Mouse (Mus musculus) embryo, embryonic 10.5 days (tissue): ENCODE data around the gene Syce2.
A peak's percentile ranks its signal among the peaks of the same experiment; 100 is the strongest.

Experiments
- DNase-seq: peaks from one replicate; pipeline ENCODE4 v3.0.0-alpha.2; 2015; ENCODE audit warnings: low spot score

The Syce2 gene

DNA sequence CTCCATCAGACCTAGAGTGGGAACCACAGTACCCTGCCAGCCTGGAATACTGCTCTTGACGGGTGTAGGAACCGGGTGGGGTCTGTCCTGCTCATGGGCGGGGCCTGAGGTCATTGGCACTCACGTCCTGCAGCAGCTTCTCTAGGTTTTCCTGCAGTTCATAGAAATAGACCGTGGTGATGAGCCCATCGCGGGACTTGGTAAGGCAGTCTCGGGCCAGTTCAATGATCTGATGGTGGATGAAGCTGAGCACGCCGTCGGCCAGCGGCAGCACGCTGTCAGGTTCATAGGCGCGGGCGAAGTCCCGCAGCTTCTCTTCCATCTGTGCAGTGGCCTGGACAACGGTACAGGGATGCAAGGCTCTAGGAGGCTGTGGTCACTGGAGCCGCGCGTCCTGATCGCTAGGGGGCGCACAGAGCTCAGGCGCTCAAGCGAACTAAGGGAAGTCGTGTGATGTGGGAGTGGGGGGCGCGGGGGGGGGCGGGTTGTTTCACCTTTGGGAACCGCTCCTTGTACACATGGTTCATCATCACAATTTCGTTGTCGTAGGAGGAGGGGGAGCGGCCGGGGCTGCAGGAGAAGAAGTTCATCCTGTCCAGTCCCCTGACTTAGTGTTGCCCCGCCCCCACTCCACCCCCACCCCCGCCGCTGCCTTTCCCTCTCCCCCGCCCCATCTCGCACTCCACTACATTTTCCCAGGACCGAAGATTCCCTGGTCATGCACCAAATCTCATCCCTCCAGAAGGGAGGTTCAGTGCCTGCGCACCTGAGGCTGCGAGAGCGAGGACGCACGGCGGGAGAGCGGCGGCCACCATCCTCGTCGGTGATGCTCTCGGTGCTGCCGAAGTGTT, 56.8 kb downstream of the Syce2 start:
- DNase-seq, result peak; percentile 89

DNA sequence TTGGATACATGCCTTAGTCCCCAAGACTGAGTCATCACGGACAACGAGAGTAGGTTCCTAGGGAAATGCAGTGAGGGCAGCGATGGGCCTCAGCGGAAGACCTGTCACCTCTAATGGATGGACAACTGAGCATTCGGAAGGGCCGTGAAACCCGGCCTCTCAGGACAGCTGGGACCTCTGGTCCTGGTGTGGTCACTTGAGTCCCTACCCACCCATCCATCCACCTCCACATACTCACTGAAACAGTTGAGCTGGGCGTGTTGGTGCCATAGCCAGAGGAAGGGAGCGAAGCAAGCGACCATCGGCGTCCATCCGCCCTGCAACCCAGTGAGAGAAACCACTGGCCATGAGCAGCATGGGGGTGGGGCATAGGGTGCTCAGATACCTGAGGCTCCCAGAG, 58.7 kb downstream of the Syce2 start:
- no peak for DNase-seq

DNA sequence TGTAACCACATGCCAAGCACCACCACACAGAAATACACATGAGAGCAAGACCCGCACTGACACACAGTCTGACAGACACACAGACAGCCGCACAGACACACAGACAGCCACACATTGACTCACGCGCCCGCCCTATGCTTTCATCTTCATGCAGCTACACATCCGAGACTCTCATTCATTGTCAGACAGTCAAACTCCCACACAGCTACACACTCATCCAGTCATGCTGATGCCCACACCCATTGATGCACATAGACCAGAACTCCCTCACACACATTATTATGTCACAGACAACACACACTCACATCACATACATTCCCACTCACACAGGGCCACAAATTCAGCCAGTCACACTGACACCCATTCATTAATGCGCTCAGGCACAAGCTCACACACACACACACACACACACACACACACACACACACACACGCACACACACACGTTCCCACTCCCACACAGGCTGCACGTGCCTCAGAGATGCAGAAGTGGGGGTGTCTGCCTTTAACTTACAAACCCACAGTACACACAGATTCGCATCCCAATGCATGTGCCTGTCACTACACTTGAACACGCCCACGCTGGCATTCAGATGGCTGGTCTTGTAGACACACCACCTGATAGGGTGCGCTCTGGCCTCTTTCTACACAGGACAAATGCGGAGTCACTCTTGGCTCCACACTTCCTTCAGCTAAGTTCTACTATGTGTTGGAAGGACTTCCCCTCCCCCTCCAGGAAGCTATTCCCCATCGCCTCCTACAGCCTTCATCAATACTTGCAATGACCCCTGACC, 62.1 kb downstream of the Syce2 start:
- no peak for DNase-seq

DNA sequence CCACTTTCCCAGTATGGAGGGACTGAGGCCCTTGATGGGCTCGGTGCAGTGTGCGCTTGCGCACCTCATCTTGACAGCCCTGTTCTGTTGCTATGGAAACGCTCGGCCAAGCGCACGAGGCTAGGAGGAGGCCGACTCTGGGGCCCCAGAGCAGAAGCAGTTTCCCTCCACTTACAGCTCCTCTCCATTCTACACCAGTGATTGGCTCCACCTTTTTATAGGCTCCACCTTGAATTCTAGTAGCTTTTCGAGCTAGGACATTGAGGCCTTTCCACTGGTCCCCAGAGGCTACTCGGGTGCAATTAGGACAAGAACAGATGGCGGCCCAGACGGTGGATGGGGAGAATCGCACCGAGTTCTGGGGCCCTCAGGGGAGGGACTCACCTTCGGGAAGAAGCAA, 62.9 kb downstream of the Syce2 start:
- peak; percentile 91 for DNase-seq

DNA sequence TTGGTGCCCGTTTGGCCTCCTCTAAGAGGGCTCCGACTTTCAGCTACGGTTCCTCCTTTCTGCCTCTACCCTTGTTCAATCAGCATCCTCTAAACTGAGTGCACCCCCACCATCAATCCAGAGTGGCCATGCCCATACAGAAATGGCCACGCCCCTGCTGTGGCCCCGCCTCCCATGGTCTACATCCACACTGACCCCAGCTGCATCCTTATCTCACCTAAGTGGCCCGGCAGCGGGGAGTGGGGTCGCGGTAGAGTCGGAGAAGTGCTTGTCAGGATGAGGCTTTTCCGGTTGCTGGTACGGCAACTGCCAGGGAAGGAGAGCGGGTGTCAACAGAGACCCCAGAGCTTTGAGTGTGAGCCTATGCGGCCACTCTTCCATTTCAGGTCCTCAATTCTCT, 63.6 kb downstream of the Syce2 start:
- peak; percentile 35 for DNase-seq

DNA sequence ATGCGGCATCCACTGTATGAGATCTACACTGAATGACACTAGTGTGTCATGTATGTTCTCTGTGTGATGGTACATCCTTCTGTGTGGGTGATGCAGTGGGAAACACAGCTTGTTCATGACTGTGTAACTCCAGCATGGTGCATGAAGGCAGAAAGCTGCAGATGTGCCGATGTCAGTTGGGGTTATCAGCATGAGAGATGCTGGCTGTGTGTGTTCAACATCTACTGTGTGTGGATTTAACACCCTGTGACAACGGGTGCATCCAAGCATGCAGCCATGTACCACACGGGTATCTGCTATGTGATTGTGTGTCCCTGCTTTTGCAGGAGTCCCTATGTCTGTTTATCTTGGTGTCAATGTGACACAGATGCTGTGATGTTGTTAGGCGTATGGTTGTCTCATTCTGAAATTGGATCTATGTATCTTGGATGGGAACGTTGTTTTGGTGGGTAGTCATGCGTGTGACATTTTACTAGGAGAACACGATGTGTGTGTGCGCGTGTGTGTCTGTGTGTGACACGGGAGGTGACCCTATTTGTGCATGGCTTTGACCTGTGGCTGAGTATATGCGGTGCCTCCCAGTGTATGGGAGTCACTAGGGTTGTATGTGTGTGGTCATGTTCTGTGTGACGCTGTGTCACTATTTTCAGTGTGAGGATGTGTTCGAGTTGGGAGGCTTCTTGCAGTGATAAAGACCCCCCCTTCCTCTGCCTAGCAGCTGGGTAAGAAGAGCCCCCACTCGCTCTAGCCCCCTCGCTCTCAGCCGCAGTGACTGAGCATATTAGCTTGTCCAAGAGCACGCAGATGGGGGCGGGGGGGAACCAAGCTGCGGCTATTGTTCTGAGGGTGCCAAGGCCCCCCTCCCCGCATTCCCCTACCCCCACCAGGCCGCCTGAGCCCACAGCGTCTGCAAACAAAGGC, 64.4 kb downstream of the Syce2 start:
- peak; percentile 21 for DNase-seq

DNA sequence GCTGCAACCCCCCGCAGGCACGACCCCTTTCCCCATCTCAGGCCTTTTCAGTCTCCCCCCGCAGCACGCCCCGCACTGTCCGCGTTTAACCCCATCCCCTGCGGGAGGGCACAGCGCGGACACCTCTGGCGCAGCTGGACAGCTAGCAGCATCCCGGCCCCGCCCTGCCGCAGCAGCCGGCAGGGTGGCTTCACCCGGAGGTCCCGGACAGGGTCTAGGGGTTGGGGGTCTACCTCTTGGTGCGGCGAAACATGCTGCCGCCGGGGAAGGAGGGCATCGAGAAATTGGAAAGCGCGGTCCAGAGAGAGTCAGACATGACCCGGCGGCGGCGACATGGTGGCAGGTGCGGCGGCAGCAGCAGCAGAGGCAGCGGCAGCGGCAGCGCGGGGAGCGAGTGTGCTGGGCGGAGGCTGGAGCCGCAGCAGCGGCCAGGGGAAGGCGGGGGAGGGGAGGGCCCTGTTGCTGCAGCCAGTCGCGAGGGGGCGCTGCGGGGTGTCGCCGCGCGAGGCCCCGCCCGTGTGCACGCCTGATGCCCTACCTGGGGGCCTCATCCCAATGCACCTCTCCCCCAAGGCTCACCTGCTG, 65.1 kb downstream of the Syce2 start, which contains the start of gene Mast1:
Mast1 (minus strand) TSS at position 398 of the 585 bp plus-strand sequence.
- DNase-seq, result peak; percentile 76
